In the genomic region with DNA sequence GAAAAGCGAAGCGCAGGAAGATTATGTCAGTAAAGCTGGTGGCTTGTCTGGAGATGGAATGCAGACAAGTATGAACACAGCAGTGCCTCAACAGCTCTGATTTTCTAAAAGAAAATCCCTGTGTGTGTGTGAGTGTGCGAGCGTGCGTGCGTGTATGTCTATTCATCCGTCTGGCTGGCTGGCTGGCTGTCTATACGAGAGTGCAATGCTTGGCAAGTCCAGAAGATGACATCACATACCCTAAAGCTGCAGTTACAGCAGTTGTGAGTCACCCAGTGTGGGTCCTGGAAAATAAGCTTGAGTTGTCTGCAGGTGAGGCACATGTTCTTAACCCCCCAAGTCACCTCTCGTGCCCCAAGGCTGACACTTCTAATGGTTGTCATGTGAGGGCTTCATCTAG, we compare ENCODE assay signal across 23 mouse cellular contexts. TPM values are rescaled to one million over a fixed set of nuclear protein-coding genes. Genes with fewer than 3 reads are reported as not detected.
DNase-seq lines count a peak whose midpoint lies in the region; ATAC-seq and TF ChIP-seq lines count a peak whose summit lies in the region.
"Had no signal": no experiment of that assay in that cellular context is flagged by ENCODE, and none has a peak within 500 bp of the region (broad histone marks: within the 10 kb centered on the region; RNA-seq: fewer than 3 reads in every experiment).

No protein-coding gene starts in this region.

- no peak overlapping the region for H3K27ac ChIP-seq in hindbrain, postnatal 0 days
- H3K27ac ChIP-seq in hindbrain, embryonic 12.5 days = no peak overlapping the region
- peak overlapping the region; percentile 60; the same call in 1 of the 2 replicates for H3K27ac ChIP-seq in embryonic facial prominence, embryonic 15.5 days (replicated peaks)
- no peak overlapping the region for H3K27ac ChIP-seq in stomach, embryonic 16.5 days (ENCODE audit: low read length)
- no peak overlapping the region for H3K27ac ChIP-seq in heart, embryonic 12.5 days (ENCODE audit: poor library complexity, severe bottlenecking)
- H3K27ac ChIP-seq: layer of hippocampus, adult 2 months; liver, embryonic 14.5 days; lung, embryonic 15.5 days had no signal

- 79% methylated on average over 9 of the region's 9 CpGs for WGBS in hindbrain, postnatal 0 days
- 84% methylated on average over 9 of the region's 9 CpGs for WGBS in hindbrain, embryonic 12.5 days
- 64% methylated on average over 9 of the region's 9 CpGs for WGBS in embryonic facial prominence, embryonic 15.5 days
- WGBS in stomach, embryonic 16.5 days = 73% methylated on average over 9 of the region's 9 CpGs
- 71% methylated on average over 9 of the region's 9 CpGs for WGBS in heart, embryonic 12.5 days

- TF ChIP-seq CTCF in hindbrain, postnatal 0 days (IDR thresholded peaks at IDR 0.05; ENCODE audit: low read depth) = no peak

- no peaks in the 10 kb centered on the region for H3K4me1 ChIP-seq in hindbrain, postnatal 0 days (ENCODE audit: insufficient read depth, low read length)
- 0 out of 2 replicates have a peak, but pooled peaks cover 5% of the 10 kb centered on the region for H3K4me1 ChIP-seq in hindbrain, embryonic 12.5 days
- peaks cover 22% of the 10 kb centered on the region; the same call in 1 of the 2 replicates for H3K4me1 ChIP-seq in embryonic facial prominence, embryonic 15.5 days
- no peaks in the 10 kb centered on the region for H3K4me1 ChIP-seq in stomach, embryonic 16.5 days (ENCODE audit: control insufficient read depth, insufficient read depth, low read length)
- peaks cover 12% of the 10 kb centered on the region; the same call in 1 of the 2 replicates for H3K4me1 ChIP-seq in heart, embryonic 12.5 days (replicated peaks)
- H3K4me1 ChIP-seq: lung, embryonic 15.5 days had no signal

- no peak for DNase-seq in hindbrain, postnatal 0 days (ENCODE audit: low spot score)
- DNase-seq in brain, adult 2 months (ENCODE audit: low read depth, low spot score) = peak; percentile 47
- DNase-seq in right cerebral cortex, postnatal 4 days = no peak
- DNase-seq: adrenal gland, postnatal 14 days; cerebellum, adult 11-12 months; cerebellum, postnatal 25 days; embryo, embryonic 11 days; gastrocnemius, postnatal 25 days; kidney, adult 8-10 months; kidney, postnatal 14 days; right cerebral cortex, adult 18-20 months had no signal

- no peaks in the 10 kb centered on the region for H3K27me3 ChIP-seq in hindbrain, postnatal 0 days (ENCODE audit: insufficient read depth, low read length)
- H3K27me3 ChIP-seq in hindbrain, embryonic 12.5 days = no peaks in the 10 kb centered on the region
- no peaks in the 10 kb centered on the region for H3K27me3 ChIP-seq in embryonic facial prominence, embryonic 15.5 days
- H3K27me3 ChIP-seq in stomach, embryonic 16.5 days (ENCODE audit: control insufficient read depth, insufficient read depth, low read length) = no peaks in the 10 kb centered on the region; the same call in 1 of the 2 replicates
- no peaks in the 10 kb centered on the region for H3K27me3 ChIP-seq in heart, embryonic 12.5 days (replicated peaks)
- H3K27me3 ChIP-seq: lung, embryonic 15.5 days had no signal

- ATAC-seq in hindbrain, postnatal 0 days = 0 out of 2 replicates have a peak, but pooled peaks have one; percentile 18
- no peak for ATAC-seq in hindbrain, embryonic 12.5 days (ENCODE audit: low FRiP score)
- peak; percentile 65 for ATAC-seq in embryonic facial prominence, embryonic 15.5 days (ENCODE audit: insufficient number of reproducible peaks, low FRiP score, low TSS enrichment, low read depth)
- ATAC-seq in stomach, embryonic 16.5 days (ENCODE audit: insufficient read depth, low FRiP score) = 0 out of 2 replicates have a peak, but pooled peaks have one; percentile 40
- ATAC-seq in heart, embryonic 12.5 days (ENCODE audit: insufficient number of reproducible peaks, low FRiP score) = no peak
- ATAC-seq: activated CD4-positive, CD25-positive, alpha-beta regulatory T cell, adult 4 months; inflammation-experienced regulatory T-cells, adult 6 months had no signal

- no peaks in the 10 kb centered on the region for H3K9me3 ChIP-seq in hindbrain, postnatal 0 days (ENCODE audit: low read length)
- no peaks in the 10 kb centered on the region for H3K9me3 ChIP-seq in hindbrain, embryonic 12.5 days (replicated peaks)
- H3K9me3 ChIP-seq in embryonic facial prominence, embryonic 15.5 days (replicated peaks) = no peaks in the 10 kb centered on the region
- no peaks in the 10 kb centered on the region for H3K9me3 ChIP-seq in stomach, embryonic 16.5 days (replicated peaks; ENCODE audit: control insufficient read depth, low read length)
- H3K9me3 ChIP-seq in heart, embryonic 12.5 days (replicated peaks) = no peaks in the 10 kb centered on the region
- H3K9me3 ChIP-seq: lung, embryonic 15.5 days had no signal

- H3K4me2 ChIP-seq in hindbrain, postnatal 0 days (ENCODE audit: low read depth, low read length) = no peak overlapping the region
- H3K4me2 ChIP-seq in hindbrain, embryonic 12.5 days (replicated peaks) = no peak overlapping the region
- H3K4me2 ChIP-seq in embryonic facial prominence, embryonic 15.5 days (replicated peaks) = no peak overlapping the region
- no peak overlapping the region for H3K4me2 ChIP-seq in stomach, embryonic 16.5 days (ENCODE audit: low read depth, low read length)
- no peak overlapping the region for H3K4me2 ChIP-seq in heart, embryonic 12.5 days
- H3K4me2 ChIP-seq: lung, embryonic 15.5 days; midbrain, embryonic 11.5 days had no signal

- H3K9ac ChIP-seq in hindbrain, postnatal 0 days (replicated peaks; ENCODE audit: low read length) = no peak overlapping the region
- H3K9ac ChIP-seq in hindbrain, embryonic 12.5 days = no peak overlapping the region
- H3K9ac ChIP-seq in embryonic facial prominence, embryonic 15.5 days = no peak overlapping the region
- no peak overlapping the region for H3K9ac ChIP-seq in stomach, embryonic 16.5 days (ENCODE audit: low read length)
- H3K9ac ChIP-seq in heart, embryonic 12.5 days = no peak overlapping the region
- H3K9ac ChIP-seq: liver, embryonic 14.5 days; lung, embryonic 15.5 days had no signal

- no peaks in the 10 kb centered on the region for H3K36me3 ChIP-seq in hindbrain, postnatal 0 days (ENCODE audit: insufficient read depth, low read length)
- H3K36me3 ChIP-seq in hindbrain, embryonic 12.5 days = peaks cover 21% of the 10 kb centered on the region
- H3K36me3 ChIP-seq in embryonic facial prominence, embryonic 15.5 days = peaks cover 20% of the 10 kb centered on the region
- no peaks in the 10 kb centered on the region for H3K36me3 ChIP-seq in stomach, embryonic 16.5 days (ENCODE audit: control insufficient read depth, insufficient read depth, low read length)
- no peaks in the 10 kb centered on the region for H3K36me3 ChIP-seq in heart, embryonic 12.5 days
- H3K36me3 ChIP-seq: lung, embryonic 15.5 days had no signal

- no peak overlapping the region for H3K4me3 ChIP-seq in hindbrain, postnatal 0 days (ENCODE audit: low read length)
- no peak overlapping the region for H3K4me3 ChIP-seq in hindbrain, embryonic 12.5 days
- H3K4me3 ChIP-seq in embryonic facial prominence, embryonic 15.5 days (replicated peaks) = no peak overlapping the region
- H3K4me3 ChIP-seq in stomach, embryonic 16.5 days (replicated peaks; ENCODE audit: low read length) = no peak overlapping the region
- H3K4me3 ChIP-seq in heart, embryonic 12.5 days = no peak overlapping the region
- H3K4me3 ChIP-seq: erythroblast, embryonic 14.5 days; layer of hippocampus, adult 2 months; lung, embryonic 15.5 days had no signal

RNA-seq across cellular contexts. Expression of a gene that starts 9.3 kb away (rescaled TPM):
- total RNA-seq in hindbrain, postnatal 0 days (2014; rRNA removed) = 44.5 and 76.9 TPM in 2 replicates
- polyA plus RNA-seq in hindbrain, postnatal 0 days (2015; fragmentation: Nextera tagmentation; extraction: Ambion mirVana) = 38.0 and 38.4 TPM in 2 replicates
- polyA plus RNA-seq in hindbrain, embryonic 12.5 days (2016; fragmentation: Nextera tagmentation; extraction: Ambion mirVana) = 159 and 176 TPM in 2 replicates
- polyA plus RNA-seq in embryonic facial prominence, embryonic 15.5 days (2015; fragmentation: Nextera tagmentation; extraction: Ambion mirVana) = 594 and 676 TPM in 2 replicates
- polyA plus RNA-seq in stomach, embryonic 16.5 days (2015; fragmentation: Nextera tagmentation; extraction: Ambion mirVana) = 129 and 137 TPM in 2 replicates
- polyA plus RNA-seq in heart, embryonic 12.5 days (2016; fragmentation: Nextera tagmentation; extraction: Ambion mirVana) = 141 and 179 TPM in 2 replicates
- total RNA-seq: hematopoietic stem cell, adult 5-6 weeks had no signal
- polyA plus RNA-seq: erythroblast, embryonic 14.5 days had no signal

Comparison
In these comparisons a context has a peak if more than half of its experiments do, and no peak if none do; other contexts are left out.
1. ATAC-seq: peak in hindbrain, postnatal 0 days (single experiment), embryonic facial prominence, embryonic 15.5 days (single experiment) and stomach, embryonic 16.5 days (single experiment); none in hindbrain, embryonic 12.5 days (single experiment) and heart, embryonic 12.5 days (single experiment).